Mouse (Mus musculus): ENCODE results near the gene Zfp57.

DNA sequence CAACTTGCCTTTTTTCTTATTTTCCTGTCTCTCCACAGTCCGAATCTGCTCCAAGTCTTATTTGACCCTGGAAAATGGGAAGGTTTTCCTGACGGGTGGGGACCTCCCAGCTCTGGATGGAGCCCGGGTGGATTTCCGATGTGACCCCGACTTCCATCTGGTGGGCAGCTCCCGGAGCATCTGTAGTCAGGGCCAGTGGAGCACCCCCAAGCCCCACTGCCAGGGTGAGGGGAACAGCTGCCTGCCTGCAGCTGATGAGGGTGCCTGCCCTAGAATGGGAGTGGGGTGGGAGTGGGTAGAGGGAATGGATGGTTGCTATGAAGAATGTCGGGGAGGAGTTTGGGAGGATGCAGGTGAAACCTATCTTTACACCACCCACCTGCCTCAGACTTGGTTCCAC lies 47.4 kb downstream of the Zfp57 start:
- TF ChIP-seq CTCF (IDR thresholded peaks at IDR 0.05; ENCODE audit: low read depth, low read length) (no peak), POLR2A (IDR thresholded peaks at IDR 0.05; ENCODE audit: borderline replicate concordance, low read depth, low read length) (no peak)
